Mouse (Mus musculus) B cell, adult 62 days (primary cell): ENCODE results near the gene Eea1. TPM values are rescaled to one million over a fixed set of nuclear protein-coding genes. Genes with fewer than 3 reads are reported as not detected.

ENCODE experiments used
- total RNA-seq: library from RNA; stranded (reverse); gene quantifications from 4 replicates; pipeline ENCODE4 v1.2.4, GENCODE M21; 2023

Gene Eea1
- total RNA-seq = 19.4 to 22.1 TPM (median 20.9 TPM) in 4 replicates

DNA sequence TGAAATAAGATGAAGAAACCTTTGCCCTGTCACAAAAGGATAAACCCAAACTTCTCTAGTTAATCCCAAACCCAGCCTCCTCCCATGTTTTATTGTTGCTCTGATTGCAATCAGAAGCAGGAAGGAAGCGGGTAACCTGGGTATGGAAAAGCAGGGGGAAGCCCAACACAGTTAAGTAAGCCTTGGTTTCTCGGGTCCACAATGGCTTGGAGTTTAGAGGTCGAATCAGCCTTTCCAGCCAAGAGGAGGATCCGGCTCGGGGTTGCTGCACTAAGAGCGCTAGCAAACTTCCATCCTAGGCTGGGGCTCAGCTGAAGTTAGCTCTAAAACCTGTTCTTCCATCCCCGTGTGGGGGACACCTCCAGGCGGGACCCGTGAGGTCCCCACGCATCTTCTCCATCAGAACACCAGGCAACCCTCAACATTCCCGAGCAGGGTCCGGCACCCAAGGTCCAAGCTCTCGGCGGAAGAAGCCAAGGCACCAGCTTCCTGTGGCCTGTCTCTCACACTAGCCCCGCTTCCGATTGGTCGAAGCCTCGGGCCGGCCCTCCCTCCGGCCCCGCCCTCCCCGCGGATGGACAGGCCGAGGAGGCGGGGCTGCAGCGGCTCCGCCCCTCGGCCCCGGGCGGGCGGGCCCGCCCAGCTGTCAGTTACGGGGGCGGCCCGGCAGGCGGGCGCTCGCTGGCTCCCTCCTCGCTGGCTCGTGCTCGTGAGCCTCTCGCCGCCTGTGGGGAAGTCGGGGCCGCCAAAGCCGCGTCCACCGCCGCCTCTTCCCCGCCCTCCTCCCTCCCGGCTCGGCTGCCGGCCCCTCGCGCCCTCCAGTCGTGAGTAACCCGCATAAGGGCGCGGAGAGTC, at the start of gene Eea1:
TSS of gene Eea1 (plus strand) at position 605 of the 855 bp plus-strand sequence.

Other genes with a start within 250 kb of the Eea1 start
- gene Gm33543, start 97.7 kb upstream of the Eea1 start, total RNA-seq = not detected in 4 replicates
- gene Gm5426, start 196.0 kb downstream of the Eea1 start, total RNA-seq = not detected in 4 replicates